Comparison of ENCODE assay signal across 8 mouse cellular contexts in genomic region chr19:46317546-46317885, GRCm38 (mm10). TPM values are rescaled to one million over a fixed set of nuclear protein-coding genes. Genes with fewer than 3 reads are reported as not detected.
DNase-seq lines count a peak whose midpoint lies in the region; ATAC-seq and TF ChIP-seq lines count a peak whose summit lies in the region.

No protein-coding gene starts in this region.

- H3K27ac ChIP-seq in heart, adult 2 months, result no peak overlapping the region
- H3K27ac ChIP-seq in liver, embryonic 14.5 days, result no peak overlapping the region

- H3K4me1 ChIP-seq in heart, adult 2 months (ENCODE audit: control insufficient read depth, insufficient read depth, low read length), result peaks cover 2% of the 10 kb centered on the region; the same call in 1 of the 2 replicates
- H3K4me1 ChIP-seq in liver, embryonic 14.5 days (replicated peaks; ENCODE audit: control insufficient read depth in 2 of 2, insufficient read depth in 2 of 2, low read length in 1 of 2), result peaks cover 36 to 40% of the 10 kb centered on the region in 2 experiments

- H3K79me2 ChIP-seq in heart, adult 2 months (replicated peaks; ENCODE audit: control insufficient read depth, insufficient read depth, low read length), result no peaks in the 10 kb centered on the region

- H3K36me3 ChIP-seq in heart, adult 2 months (ENCODE audit: control insufficient read depth, insufficient read depth, low read length), result no peaks in the 10 kb centered on the region
- H3K36me3 ChIP-seq in liver, embryonic 14.5 days (replicated peaks; ENCODE audit: control insufficient read depth, insufficient read depth, low read depth), result no peaks in the 10 kb centered on the region

- 1% methylated on average over 35 of the region's 48 CpGs for WGBS in heart, adult 2 months
- WGBS in liver, embryonic 14.5 days (ENCODE audit: insufficient replicate concordance), result 1% methylated on average over 47 of the region's 48 CpGs

- TF ChIP-seq EP300 in heart, adult 2 months (IDR thresholded peaks at IDR 0.05; ENCODE audit: insufficient read depth, low read depth, low read length), result no peak
- no peak for TF ChIP-seq EP300 in liver, embryonic 14.5 days (IDR thresholded peaks at IDR 0.05; ENCODE audit: low read depth)

- ATAC-seq in liver, embryonic 14.5 days (ENCODE audit: insufficient read depth), result no peak

- 0 out of 2 replicates have a peak overlapping the region, but pooled peaks have one; percentile 10 for H3K9ac ChIP-seq in heart, adult 2 months (ENCODE audit: low read depth, low read length)
- no peak overlapping the region; the same call in 1 of the 2 replicates for H3K9ac ChIP-seq in liver, embryonic 14.5 days (replicated peaks)

- peak overlapping the region; percentile 58 for H3K4me2 ChIP-seq in liver, embryonic 14.5 days (ENCODE audit: low read depth)

- TF ChIP-seq POLR2A in heart, adult 2 months (IDR thresholded peaks at IDR 0.05; ENCODE audit: insufficient read depth, low read depth, low read length), result no peak

- peak in 1 of 2 experiments; percentile 24 for DNase-seq in heart, adult 2 months
- DNase-seq in heart, postnatal 25 days (ENCODE audit: low spot score), result no peak
- peak; percentile 2 to 4 for DNase-seq in spleen, adult 18-20 months
- no peak for DNase-seq in spleen, adult 12 weeks (ENCODE audit: low spot score)
- peak; percentile 11 for DNase-seq in heart, postnatal 4 days
- DNase-seq in liver, embryonic 14.5 days (ENCODE audit: low read depth in 3 of 3, low spot score in 3 of 3), result no peak
- DNase-seq in testis, postnatal 10 days (ENCODE audit: low spot score), result peak; percentile 41
- no peak for DNase-seq in adipocyte (ENCODE audit: low spot score)

- H3K27me3 ChIP-seq in heart, adult 2 months (ENCODE audit: control insufficient read depth, insufficient read depth, low read length), result peaks cover 27% of the 10 kb centered on the region
- peaks cover 68% of the 10 kb centered on the region for H3K27me3 ChIP-seq in liver, embryonic 14.5 days (ENCODE audit: control insufficient read depth, insufficient read depth, low read length)

- H3K4me3 ChIP-seq in heart, adult 2 months, result no peak overlapping the region
- peak overlapping the region; percentile 15 to 45; a peak in 3 of 4 replicates for H3K4me3 ChIP-seq in liver, embryonic 14.5 days (ENCODE audit: insufficient read depth in 1 of 2, low read depth in 2 of 2, low read length in 2 of 2)

- intact Hi-C loops in heart, adult 2 months (cut with DNase I), result no loop called here
- intact Hi-C loops in heart, postnatal 25 days (cut with DNase I), result no loop called here

- H3K9me3 ChIP-seq in liver, embryonic 14.5 days (ENCODE audit: control insufficient read depth, low read length), result no peaks in the 10 kb centered on the region

- no peak for TF ChIP-seq CTCF in heart, adult 2 months (IDR thresholded peaks at IDR 0.05)
- TF ChIP-seq CTCF in liver, embryonic 14.5 days (IDR thresholded peaks at IDR 0.05; ENCODE audit: low read depth), result no peak

RNA-seq across cellular contexts. Expression of gene Psd, which starts 9.4 kb away (rescaled TPM):
- total RNA-seq in heart, adult 2 months (2021), result under 1 TPM; 0.60 to 0.80 TPM
- 1.4 and 1.6 TPM in 2 replicates for polyA plus RNA-seq in heart, adult 2 months (2012; rRNA removed)
- 1 to 10 TPM; 1.2 to 1.3 TPM for total RNA-seq in heart, postnatal 25 days (2021)
- 1 to 10 TPM; 1.7 to 2.1 TPM for total RNA-seq in heart, postnatal 4 days (2021)
- polyA plus RNA-seq in liver, embryonic 14.5 days (2012; rRNA removed), result 4.9 and 5.9 TPM in 2 replicates
- polyA plus RNA-seq in liver, embryonic 14.5 days (2014; fragmentation: Nextera tagmentation; extraction: Ambion mirVana), result 4.9 and 6.2 TPM in 2 replicates

RNA-seq across cellular contexts. Expression of gene Fbxl15, which starts 10.5 kb away (rescaled TPM):
- 1 to 10 TPM; 5.3 TPM for total RNA-seq in heart, adult 2 months (2021)
- polyA plus RNA-seq in heart, adult 2 months (2012; rRNA removed), result 5.3 and 8.0 TPM in 2 replicates
- total RNA-seq in heart, postnatal 25 days (2021), result 1 to 10 TPM; 5.2 to 6.0 TPM
- total RNA-seq in heart, postnatal 4 days (2021), result 1 to 10 TPM; 5.5 to 7.2 TPM
- polyA plus RNA-seq in liver, embryonic 14.5 days (2012; rRNA removed), result 6.3 and 8.0 TPM in 2 replicates
- polyA plus RNA-seq in liver, embryonic 14.5 days (2014; fragmentation: Nextera tagmentation; extraction: Ambion mirVana), result 10.0 and 12.5 TPM in 2 replicates

RNA-seq across cellular contexts. Expression of gene Nfkb2, which starts 13.4 kb away (rescaled TPM):
- 10 to 100 TPM; 18.3 to 20.4 TPM for total RNA-seq in heart, adult 2 months (2021)
- polyA plus RNA-seq in heart, adult 2 months (2012; rRNA removed), result 22.1 and 22.6 TPM in 2 replicates
- total RNA-seq in heart, postnatal 25 days (2021), result 10 to 100 TPM; 17.2 to 18.8 TPM
- total RNA-seq in heart, postnatal 4 days (2021), result 10 to 100 TPM; 15.1 to 15.2 TPM
- polyA plus RNA-seq in liver, embryonic 14.5 days (2012; rRNA removed), result 4.0 and 4.5 TPM in 2 replicates
- 2.6 and 3.9 TPM in 2 replicates for polyA plus RNA-seq in liver, embryonic 14.5 days (2014; fragmentation: Nextera tagmentation; extraction: Ambion mirVana)

RNA-seq across cellular contexts. Expression of gene Cuedc2, which starts 21.0 kb away (rescaled TPM):
- 10 to 100 TPM; 79.8 to 91.3 TPM for total RNA-seq in heart, adult 2 months (2021)
- 58.7 and 73.5 TPM in 2 replicates for polyA plus RNA-seq in heart, adult 2 months (2012; rRNA removed)
- total RNA-seq in heart, postnatal 25 days (2021), result 10 to 100 TPM; 80.9 to 87.7 TPM
- total RNA-seq in heart, postnatal 4 days (2021), result 100 to 1,000 TPM in 1 of 2 experiments, 10 to 100 TPM in 1; 98.8 to 108 TPM
- polyA plus RNA-seq in liver, embryonic 14.5 days (2012; rRNA removed), result 35.3 and 54.9 TPM in 2 replicates
- polyA plus RNA-seq in liver, embryonic 14.5 days (2014; fragmentation: Nextera tagmentation; extraction: Ambion mirVana), result 76.6 and 79.2 TPM in 2 replicates

RNA-seq across cellular contexts. Expression of gene Mfsd13a, which starts 23.4 kb away (rescaled TPM):
- 1 to 10 TPM; 2.6 to 3.1 TPM for total RNA-seq in heart, adult 2 months (2021)
- polyA plus RNA-seq in heart, adult 2 months (2012; rRNA removed), result 3.2 and 4.5 TPM in 2 replicates
- total RNA-seq in heart, postnatal 25 days (2021), result 1 to 10 TPM; 1.9 to 2.3 TPM
- 1 to 10 TPM; 3.1 to 4.2 TPM for total RNA-seq in heart, postnatal 4 days (2021)
- polyA plus RNA-seq in liver, embryonic 14.5 days (2012; rRNA removed), result 9.5 and 12.5 TPM in 2 replicates
- polyA plus RNA-seq in liver, embryonic 14.5 days (2014; fragmentation: Nextera tagmentation; extraction: Ambion mirVana), result 8.3 and 9.5 TPM in 2 replicates

Comparison
In these comparisons a context has a peak if more than half of its experiments do, and no peak if none do; other contexts are left out.
1. DNase-seq: peak in spleen, adult 18-20 months (2 of 2), heart, postnatal 4 days (single experiment) and testis, postnatal 10 days (single experiment); none in heart, postnatal 25 days (single experiment), spleen, adult 12 weeks (single experiment), liver, embryonic 14.5 days (0 of 3) and adipocyte (single experiment).